Mouse (Mus musculus) ovary, adult 18-20 months (tissue): ENCODE measurements at regions not wholly inside any gene's neighbourhood (a gene's known extent, or its start where the extent isn't known, plus 50 kb on each side); places are given as distances from the start of the nearest gene placed in this dataset.

Experiments
- DNase-seq: peaks from one replicate; pipeline ENCODE4 v3.0.0; 2022; ENCODE audit warnings: low spot score, mixed read lengths

GRCm38 (mm10) chr13:42507535-42507934 is 172.9 kb upstream of the Phactr1 start:
- DNase-seq = no peak

- no peak for DNase-seq
Observed at GRCm38 (mm10) chr13:42518686-42519085, 161.7 kb upstream of the Phactr1 start.

GRCm38 (mm10) chr13:42522553-42522952 is 157.9 kb upstream of the Phactr1 start:
- DNase-seq = no peak

- no peak for DNase-seq
Observed at GRCm38 (mm10) chr13:42526163-42526562, 154.3 kb upstream of the Phactr1 start.

GRCm38 (mm10) chr13:42526966-42527365 is 153.5 kb upstream of the Phactr1 start:
- DNase-seq = peak; percentile 48

GRCm38 (mm10) chr13:42528169-42528568 is 152.3 kb upstream of the Phactr1 start:
- DNase-seq = no peak

GRCm38 (mm10) chr13:42536501-42537210 is 143.8 kb upstream of the Phactr1 start:
- DNase-seq = no peak

GRCm38 (mm10) chr13:42538046-42538445 is 142.4 kb upstream of the Phactr1 start:
- DNase-seq = no peak

GRCm38 (mm10) chr13:42544536-42545094 is 135.8 kb upstream of the Phactr1 start:
- no peak for DNase-seq

GRCm38 (mm10) chr13:42546389-42546788 is 134.0 kb upstream of the Phactr1 start:
- no peak for DNase-seq

GRCm38 (mm10) chr13:42546851-42547250 is 133.6 kb upstream of the Phactr1 start:
- no peak for DNase-seq

GRCm38 (mm10) chr13:42549021-42549559 is 131.3 kb upstream of the Phactr1 start:
- no peak for DNase-seq

GRCm38 (mm10) chr13:42554961-42555360 is 125.5 kb upstream of the Phactr1 start:
- DNase-seq = no peak

GRCm38 (mm10) chr13:42558526-42558925 is 121.9 kb upstream of the Phactr1 start:
- no peak for DNase-seq

GRCm38 (mm10) chr13:42561446-42561845 is 119.0 kb upstream of the Phactr1 start:
- DNase-seq = no peak

- no peak for DNase-seq
Observed at GRCm38 (mm10) chr13:42565291-42566058, 114.9 kb upstream of the Phactr1 start.

- no peak for DNase-seq
Observed at GRCm38 (mm10) chr13:42570600-42571348, 109.6 kb upstream of the Phactr1 start.

GRCm38 (mm10) chr13:42574189-42574588 is 106.2 kb upstream of the Phactr1 start:
- no peak for DNase-seq

- peak; percentile 55 for DNase-seq
Observed at GRCm38 (mm10) chr13:42575725-42576426, 104.5 kb upstream of the Phactr1 start.

GRCm38 (mm10) chr13:42579471-42579870 is 101.0 kb upstream of the Phactr1 start:
- DNase-seq = no peak

GRCm38 (mm10) chr13:42589136-42589535 is 91.3 kb upstream of the Phactr1 start:
- DNase-seq = no peak
